In the genomic region with DNA sequence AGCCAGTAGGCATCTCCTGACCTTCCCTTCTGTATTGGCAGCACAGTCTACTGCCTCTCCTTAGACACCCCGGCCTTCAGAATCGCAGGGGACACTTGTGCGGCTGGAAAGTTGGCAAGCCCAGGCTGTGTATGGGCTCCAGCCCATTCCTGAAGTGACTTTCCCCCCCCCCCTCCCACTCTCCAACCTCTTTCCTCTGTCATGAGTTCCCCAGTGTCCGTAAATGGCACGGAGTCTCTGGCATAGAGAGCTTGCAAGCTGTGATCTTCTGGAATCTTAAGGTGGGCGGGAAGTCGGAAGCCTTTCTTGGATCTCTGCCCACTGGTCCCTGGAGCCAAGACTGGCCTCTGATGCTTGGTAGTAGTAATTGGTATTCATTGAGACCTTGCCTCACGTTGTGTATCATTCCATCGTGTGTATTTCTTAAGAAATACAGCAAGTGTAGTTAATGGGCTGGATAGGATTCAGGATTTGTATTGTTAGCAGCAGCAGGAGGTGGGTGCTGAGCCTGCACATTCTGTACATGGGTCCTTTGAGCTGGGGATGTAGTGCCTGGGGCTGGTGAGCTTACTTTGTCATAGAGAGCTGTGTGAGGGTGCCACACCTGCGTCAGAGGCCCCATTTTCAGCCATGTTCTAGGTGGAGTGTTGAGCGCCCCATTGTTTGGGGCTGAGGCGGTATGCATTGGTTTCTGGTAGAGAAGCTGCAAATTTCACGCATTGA, we compare ENCODE assay signal across 8 mouse cellular contexts.
DNase-seq lines count a peak whose midpoint lies in the region; ATAC-seq lines count a peak whose summit lies in the region.

No protein-coding gene starts in this region.

- 54% methylated on average over 13 of the region's 13 CpGs for WGBS in neural tube, embryonic 14.5 days
- 76% methylated on average over 13 of the region's 13 CpGs for WGBS in liver, embryonic 12.5 days (ENCODE audit: insufficient replicate concordance)

- peak; percentile 28; the same call in 1 of the 2 replicates for ATAC-seq in neural tube, embryonic 14.5 days (ENCODE audit: low read depth)
- no peak for ATAC-seq in liver, embryonic 12.5 days

- no peak overlapping the region for H3K4me3 ChIP-seq in neural tube, embryonic 14.5 days (ENCODE audit: low read depth, low read length)
- no peak overlapping the region for H3K4me3 ChIP-seq in liver, embryonic 12.5 days

- H3K36me3 ChIP-seq in neural tube, embryonic 14.5 days (ENCODE audit: control insufficient read depth, insufficient read depth, low read length), result no peaks in the 10 kb centered on the region
- no peaks in the 10 kb centered on the region for H3K36me3 ChIP-seq in liver, embryonic 12.5 days

- H3K9me3 ChIP-seq in neural tube, embryonic 14.5 days (ENCODE audit: control insufficient read depth, low read length), result no peaks in the 10 kb centered on the region
- H3K9me3 ChIP-seq in liver, embryonic 12.5 days (replicated peaks), result no peaks in the 10 kb centered on the region

- H3K27me3 ChIP-seq in neural tube, embryonic 14.5 days (ENCODE audit: control insufficient read depth, insufficient read depth, low read length), result no peaks in the 10 kb centered on the region
- no peaks in the 10 kb centered on the region for H3K27me3 ChIP-seq in liver, embryonic 12.5 days (replicated peaks)

- intact Hi-C loops in gastrocnemius, postnatal 14 days (cut with DNase I; ENCODE audit: low total_unique reads), result loop anchor here (10.0 kb wide), 1 partner anchor 51 kb away; no protein-coding TSS in a partner anchor

- H3K4me1 ChIP-seq in neural tube, embryonic 14.5 days (ENCODE audit: control insufficient read depth, insufficient read depth, low read length), result peaks cover 20% of the 10 kb centered on the region
- H3K4me1 ChIP-seq in liver, embryonic 12.5 days, result no peaks in the 10 kb centered on the region

- no peak overlapping the region for H3K9ac ChIP-seq in neural tube, embryonic 14.5 days (replicated peaks; ENCODE audit: low read depth, low read length)
- no peak overlapping the region for H3K9ac ChIP-seq in liver, embryonic 12.5 days

- H3K4me2 ChIP-seq in neural tube, embryonic 14.5 days (ENCODE audit: low read depth, low read length), result no peak overlapping the region
- no peak overlapping the region for H3K4me2 ChIP-seq in liver, embryonic 12.5 days

- peak; percentile 73 to 80 for DNase-seq in cerebellum, postnatal 14 days
- no peak for DNase-seq in cerebellum, adult 11 months
- DNase-seq in Muller cell, postnatal 12 days (ENCODE audit: inconsistent ontology term), result peak; percentile 92
- DNase-seq in gastrocnemius, postnatal 14 days, result peak; percentile 43
- DNase-seq in kidney, postnatal 25 days, result peak; percentile 72 to 75
- no peak for DNase-seq in urinary bladder, postnatal 4 days (ENCODE audit: low spot score in 2 of 2)

- no peak overlapping the region; the same call in 1 of the 2 replicates for H3K27ac ChIP-seq in neural tube, embryonic 14.5 days (ENCODE audit: low read depth, low read length)
- no peak overlapping the region for H3K27ac ChIP-seq in liver, embryonic 12.5 days

Comparison
In these comparisons a context has a peak if more than half of its experiments do, and no peak if none do; other contexts are left out.
1. DNase-seq: peak in cerebellum, postnatal 14 days (2 of 2), Muller cell, postnatal 12 days (single experiment), gastrocnemius, postnatal 14 days (single experiment) and kidney, postnatal 25 days (2 of 2); none in cerebellum, adult 11 months (single experiment) and urinary bladder, postnatal 4 days (0 of 2).